Mouse (Mus musculus): Measurements from ENCODE around the gene Arhgap6.
A peak's percentile ranks its signal among the peaks of the same experiment; 100 is the strongest.
"Not testable (repeated sequence)": the region's sequence is repeated elsewhere in the genome, so short reads cannot be mapped to it uniquely, and the experiment has no call there.

Arhgap6 gene

DNA sequence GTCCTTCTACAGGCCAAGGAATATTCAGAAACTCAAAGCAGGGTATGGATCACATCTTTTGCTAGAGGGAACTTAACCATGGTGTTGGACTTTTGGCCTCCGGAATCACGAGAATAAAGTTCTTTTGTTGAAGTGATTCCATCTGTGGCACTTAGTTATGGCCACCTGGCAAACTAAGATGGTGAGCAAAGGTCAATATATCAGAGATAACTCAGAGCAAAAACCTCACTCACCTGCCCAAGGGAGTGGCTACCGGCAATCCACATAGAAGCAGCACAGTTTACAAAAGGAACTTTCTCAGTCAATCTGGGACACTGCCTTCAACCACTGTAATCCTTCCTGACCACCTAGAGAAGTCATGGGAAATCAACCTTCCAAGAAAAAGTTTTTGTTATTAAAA is 513.7 kb downstream of the Arhgap6 start:
- no peak for DNase-seq (ENCODE audit: low read depth, low spot score)

GRCm38 (mm10) chrX:169319066-169319760 is 524.3 kb downstream of the Arhgap6 start:
- DNase-seq (ENCODE audit: low read depth, low spot score), result peak; percentile 73

GRCm38 (mm10) chrX:169319945-169320667 is 525.2 kb downstream of the Arhgap6 start, which contains the start of gene Hccs:
Hccs (minus strand) TSS chrX:169320372.
- peak; percentile 95 for DNase-seq (ENCODE audit: low read depth, low spot score)

DNA sequence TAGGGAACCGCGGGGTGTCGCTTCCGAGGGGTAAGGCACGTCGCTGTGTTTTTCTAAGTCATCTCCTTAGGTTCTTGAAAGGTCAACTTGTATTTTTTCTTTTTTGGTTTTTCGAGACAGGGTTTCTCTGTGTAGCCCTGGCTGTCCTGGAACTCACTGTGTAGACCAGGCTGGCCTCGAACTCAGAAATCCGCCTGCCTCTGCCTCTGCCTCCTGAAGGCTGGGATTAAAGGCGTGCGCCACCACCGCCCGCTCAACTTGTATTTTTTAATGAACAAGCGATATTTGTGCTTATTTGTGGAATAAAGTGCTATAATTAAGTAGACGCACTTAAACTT is 525.7 kb downstream of the Arhgap6 start:
- not testable (repeated sequence) for DNase-seq (ENCODE audit: low read depth, low spot score)

- DNase-seq (ENCODE audit: low read depth, low spot score), result no peak
These were observed 531.2 kb downstream of the Arhgap6 start for GRCm38 (mm10) chrX:169325929-169326595.

DNA sequence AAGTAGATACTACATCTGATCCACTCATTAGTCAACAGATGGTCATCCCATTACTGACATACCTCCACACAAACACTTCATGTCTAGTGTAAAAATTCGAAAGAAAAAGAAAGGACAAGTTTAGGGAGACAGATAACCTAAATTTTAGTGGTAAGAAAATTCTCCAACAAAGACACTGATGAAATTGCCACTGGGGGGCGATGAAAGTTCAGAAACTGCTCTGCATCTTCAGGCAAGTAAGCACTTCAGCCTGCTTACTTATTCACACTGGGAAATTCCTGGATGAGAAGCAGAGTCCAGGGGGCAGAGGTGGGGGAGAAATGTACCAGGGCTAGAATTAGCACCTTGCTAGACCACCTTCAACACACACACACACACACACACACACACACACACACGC is 537.4 kb downstream of the Arhgap6 start:
- DNase-seq (ENCODE audit: low read depth, low spot score), result no peak

DNA sequence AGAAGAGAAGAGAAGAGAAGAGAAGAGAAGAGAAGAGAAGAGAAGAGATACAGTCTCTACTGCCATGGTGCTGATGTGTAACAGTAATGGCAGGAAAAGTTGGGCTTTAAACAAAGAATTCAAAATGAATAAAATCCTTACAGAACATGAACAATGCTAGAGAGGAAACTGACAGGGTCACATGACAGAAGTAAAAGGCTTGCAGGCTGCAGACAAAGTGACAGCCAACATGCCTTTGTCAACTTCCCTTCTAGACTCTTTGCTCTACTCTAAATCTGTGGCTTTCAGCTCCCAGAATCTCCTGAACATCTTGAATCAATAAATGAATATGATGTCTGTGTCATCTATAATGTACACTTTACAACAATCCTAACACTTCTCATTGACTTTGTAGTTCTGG is 542.7 kb downstream of the Arhgap6 start:
- DNase-seq (ENCODE audit: low read depth, low spot score), result no peak

DNA sequence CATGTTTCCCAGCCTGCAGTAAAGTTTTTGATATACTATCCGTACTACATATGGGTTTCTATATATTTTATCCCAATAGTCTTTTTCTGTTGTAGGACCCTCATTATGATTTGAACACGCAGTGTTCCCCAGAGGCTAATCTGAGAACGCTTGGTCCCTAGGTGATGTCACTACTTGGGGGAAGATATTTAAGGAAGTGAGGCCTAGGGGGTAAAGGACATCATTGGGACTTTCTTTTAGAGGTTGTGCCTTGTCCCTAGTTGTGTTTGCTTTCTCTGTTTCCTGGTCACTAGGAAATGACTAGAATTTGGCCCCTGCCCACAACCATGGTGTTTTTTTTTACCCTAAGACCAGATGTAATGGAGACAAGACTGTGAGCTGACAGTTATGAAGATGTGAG is 543.3 kb downstream of the Arhgap6 start:
- DNase-seq (ENCODE audit: low read depth, low spot score), result no peak
